Mouse (Mus musculus): ENCODE measurements around the gene 9030025P20Rik.

GRCm38 (mm10) chr17:14928631-14929030 is 49.6 kb upstream of the 9030025P20Rik start:
- TF ChIP-seq POLR2A (IDR thresholded peaks at IDR 0.05; ENCODE audit: low read depth, low read length), result no peak
- TF ChIP-seq CTCF (IDR thresholded peaks at IDR 0.05; ENCODE audit: extremely low read depth, insufficient read depth, insufficient read length, insufficient replicate concordance), result no peak

All from spleen, adult 2 months (tissue).